Mouse (Mus musculus) kidney, embryonic 16.5 days (tissue): ENCODE data around the gene Krt10. TPM values are rescaled to one million over a fixed set of nuclear protein-coding genes. Genes with fewer than 3 reads are reported as not detected.

Source experiments
- ATAC-seq: fragments of 200-750 bp; cut with Nextera tagmentation; 2 replicates; pipeline ENCODE4 v1.8.0; 2017; ENCODE audit warnings: moderate TSS enrichment; ENCODE audit not compliant: low FRiP score, low TSS enrichment
- H3K27ac ChIP-seq: fragments of 300-500 bp; sonication (generic); 2 replicates; pipeline ENCODE4 v1.5.1; 2014; ENCODE audit warnings: low read length
- H3K27me3 ChIP-seq: fragments of 300-500 bp; sonication (generic); 2 replicates; pipeline ENCODE4 v1.6.1; 2014; ENCODE audit warnings: low read length, control low read depth, mixed read lengths; ENCODE audit not compliant: insufficient read depth
- H3K36me3 ChIP-seq: fragments of 300-500 bp; sonication (generic); 2 replicates; pipeline ENCODE4 v1.6.1; 2014; ENCODE audit warnings: low read length, control low read depth, mixed read lengths; ENCODE audit not compliant: insufficient read depth
- H3K4me1 ChIP-seq: fragments of 300-500 bp; sonication (generic); 2 replicates; pipeline ENCODE4 v1.6.1; 2014; ENCODE audit warnings: low read length, control low read depth, mixed read lengths; ENCODE audit not compliant: insufficient read depth
- H3K4me2 ChIP-seq: fragments of 300-500 bp; sonication (generic); replicated peaks from 2 replicates; pipeline ENCODE4 v1.6.1; 2014; ENCODE audit warnings: low read depth, low read length
- H3K4me3 ChIP-seq: fragments of 300-500 bp; sonication (generic); 2 replicates; pipeline ENCODE4 v1.5.1; 2014; ENCODE audit warnings: mild to moderate bottlenecking, low read length
- H3K9ac ChIP-seq: fragments of 300-500 bp; sonication (generic); replicated peaks from 2 replicates; pipeline ENCODE4 v1.6.1; 2014; ENCODE audit warnings: low read length
- H3K9me3 ChIP-seq: fragments of 300-500 bp; sonication (generic); 2 replicates; pipeline ENCODE4 v1.6.1; 2016; ENCODE audit warnings: low read length, control low read depth
- WGBS: fragments of 180-500 bp; shearing (Covaris S2); extraction: QIAGEN DNeasy Blood & Tissue Kit; methylation state at CpG from one replicate; pipeline ENCODE4 v1.1.7; 2014; 5-methylcytosine and 5-hydroxymethylcytosine counted together
- polyA plus RNA-seq: library from polyadenylated mRNA; unstranded; fragments of >200 nt; fragmentation: Nextera tagmentation; extraction: Ambion mirVana; gene quantifications from 2 replicates; pipeline ENCODE4 v1.2.1, GENCODE M21; 2015

Gene Krt10
- polyA plus RNA-seq: 18.4 and 20.7 TPM in 2 replicates

GRCm38 (mm10) chr11:99389264-99389663 lies at the start of gene Krt10:
Krt10 (minus strand) TSS chr11:99389364.
- no peaks in the 10 kb centered on the region for H3K9me3 ChIP-seq
- no peaks in the 10 kb centered on the region for H3K36me3 ChIP-seq
- ATAC-seq: no peak
- H3K27me3 ChIP-seq: no peaks in the 10 kb centered on the region
- H3K4me3 ChIP-seq: no peak within 1 kb of the TSS
- no peak within 1 kb of the TSS for H3K27ac ChIP-seq
- 88% methylated on average over 4 of the region's 4 CpGs for WGBS
- no peak within 1 kb of the TSS for H3K9ac ChIP-seq
- no peak within 1 kb of the TSS for H3K4me2 ChIP-seq
- H3K4me1 ChIP-seq: no peaks in the 10 kb centered on the region; the same call in 1 of the 2 replicates

GRCm38 (mm10) chr11:99437972-99438371 lies 48.8 kb upstream of the Krt10 start, which contains the start of gene Krt20:
Krt20 (minus strand) TSS chr11:99438150.
- no peak within 1 kb of the TSS for H3K27ac ChIP-seq

GRCm38 (mm10) chr11:99436625-99437024 lies 47.5 kb upstream of the Krt10 start:
- H3K9ac ChIP-seq: no peak overlapping the region
- H3K4me2 ChIP-seq: no peak overlapping the region
- H3K27ac ChIP-seq: no peak overlapping the region
- H3K36me3 ChIP-seq: no peaks in the 10 kb centered on the region
- H3K4me3 ChIP-seq: no peak overlapping the region
- no peaks in the 10 kb centered on the region for H3K27me3 ChIP-seq
- 76% methylated on average over 4 of the region's 4 CpGs for WGBS
- no peaks in the 10 kb centered on the region for H3K9me3 ChIP-seq
- H3K4me1 ChIP-seq: peaks cover 5% of the 10 kb centered on the region; the same call in 1 of the 2 replicates
- ATAC-seq: no peak

More at GRCm38 (mm10) chr11:99437972-99438371, 48.8 kb upstream of the Krt10 start, which contains the start of gene Krt20:
- Histone ChIP-seq H3K4me1 (peaks cover 5% of the 10 kb centered on the region; the same call in 1 of the 2 replicates), H3K9ac (no peak within 1 kb of the TSS), H3K4me3 (no peak within 1 kb of the TSS), H3K4me2 (no peak within 1 kb of the TSS), H3K27me3 (no peaks in the 10 kb centered on the region), H3K36me3 (no peaks in the 10 kb centered on the region), H3K9me3 (no peaks in the 10 kb centered on the region)
- 26% methylated on average over 10 of the region's 10 CpGs for WGBS
- ATAC-seq: no peak

GRCm38 (mm10) chr11:99430670-99431069 lies 41.5 kb upstream of the Krt10 start:
- no peak for ATAC-seq
- no peak overlapping the region for H3K4me2 ChIP-seq
- H3K4me1 ChIP-seq: no peaks in the 10 kb centered on the region
- H3K27ac ChIP-seq: no peak overlapping the region
- no peaks in the 10 kb centered on the region for H3K27me3 ChIP-seq
- no peak overlapping the region for H3K4me3 ChIP-seq
- 56% methylated on average over 12 of the region's 12 CpGs for WGBS
- H3K36me3 ChIP-seq: no peaks in the 10 kb centered on the region
- no peaks in the 10 kb centered on the region for H3K9me3 ChIP-seq
- no peak overlapping the region for H3K9ac ChIP-seq

- Histone ChIP-seq H3K4me2 (no peak within 1 kb of the TSS), H3K9me3 (no peaks in the 10 kb centered on the region), H3K9ac (no peak within 1 kb of the TSS), H3K27ac (no peak within 1 kb of the TSS), H3K4me1 (no peaks in the 10 kb centered on the region), H3K36me3 (no peaks in the 10 kb centered on the region), H3K4me3 (no peak within 1 kb of the TSS), H3K27me3 (no peaks in the 10 kb centered on the region)
- no peak for ATAC-seq
- WGBS: 86% methylated on average over 10 of the region's 10 CpGs
These were observed 33.0 kb upstream of the Krt10 start, which contains the start of gene Krt12 for GRCm38 (mm10) chr11:99422159-99422558. Krt12 (minus strand) TSS chr11:99422259.

- ATAC-seq: no peak
- Histone ChIP-seq H3K9ac (no peak overlapping the region), H3K27ac (no peak overlapping the region), H3K27me3 (no peaks in the 10 kb centered on the region), H3K4me1 (no peaks in the 10 kb centered on the region), H3K4me2 (no peak overlapping the region), H3K36me3 (no peaks in the 10 kb centered on the region), H3K4me3 (no peak overlapping the region), H3K9me3 (no peaks in the 10 kb centered on the region)
- WGBS: 35% methylated on average over 10 of the region's 10 CpGs
These were observed 31.4 kb upstream of the Krt10 start for GRCm38 (mm10) chr11:99420586-99420985.

GRCm38 (mm10) chr11:99417819-99418218 lies 28.7 kb upstream of the Krt10 start:
- no peak overlapping the region for H3K27ac ChIP-seq
- H3K4me3 ChIP-seq: no peak overlapping the region
- H3K9me3 ChIP-seq: no peaks in the 10 kb centered on the region
- 74% methylated on average over 16 of the region's 16 CpGs for WGBS
- no peaks in the 10 kb centered on the region for H3K27me3 ChIP-seq
- H3K9ac ChIP-seq: no peak overlapping the region
- H3K36me3 ChIP-seq: no peaks in the 10 kb centered on the region
- ATAC-seq: no peak
- H3K4me2 ChIP-seq: no peak overlapping the region
- no peaks in the 10 kb centered on the region for H3K4me1 ChIP-seq

- no peaks in the 10 kb centered on the region for H3K27me3 ChIP-seq
- H3K4me1 ChIP-seq: no peaks in the 10 kb centered on the region
- no peak overlapping the region for H3K4me2 ChIP-seq
- no peak overlapping the region for H3K4me3 ChIP-seq
- no peaks in the 10 kb centered on the region for H3K9me3 ChIP-seq
- no peak overlapping the region for H3K9ac ChIP-seq
- WGBS: 89% methylated on average over 13 of the region's 13 CpGs
- no peak overlapping the region for H3K27ac ChIP-seq
- ATAC-seq: no peak
- no peaks in the 10 kb centered on the region for H3K36me3 ChIP-seq
These were observed 27.7 kb upstream of the Krt10 start for GRCm38 (mm10) chr11:99416902-99417301.

GRCm38 (mm10) chr11:99414463-99415147 lies 25.4 kb upstream of the Krt10 start:
- no peaks in the 10 kb centered on the region for H3K36me3 ChIP-seq
- H3K27me3 ChIP-seq: no peaks in the 10 kb centered on the region
- no peak overlapping the region for H3K9ac ChIP-seq
- H3K4me2 ChIP-seq: no peak overlapping the region
- H3K9me3 ChIP-seq: no peaks in the 10 kb centered on the region
- H3K27ac ChIP-seq: no peak overlapping the region
- H3K4me1 ChIP-seq: no peaks in the 10 kb centered on the region
- WGBS: 91% methylated on average over 13 of the region's 13 CpGs
- no peak for ATAC-seq
- H3K4me3 ChIP-seq: no peak overlapping the region

GRCm38 (mm10) chr11:99413247-99413646 lies 24.1 kb upstream of the Krt10 start:
- no peak for ATAC-seq
- no peaks in the 10 kb centered on the region for H3K27me3 ChIP-seq
- WGBS: 14% methylated on average over 6 of the region's 6 CpGs
- no peak overlapping the region for H3K9ac ChIP-seq
- H3K4me2 ChIP-seq: no peak overlapping the region
- H3K36me3 ChIP-seq: no peaks in the 10 kb centered on the region
- H3K4me3 ChIP-seq: no peak overlapping the region
- no peaks in the 10 kb centered on the region for H3K9me3 ChIP-seq
- no peak overlapping the region for H3K27ac ChIP-seq
- no peaks in the 10 kb centered on the region for H3K4me1 ChIP-seq
